In genomic region chr12:74087086-74087485, GRCm38 (mm10) we compare ENCODE assay signal across 13 mouse cellular contexts.
DNase-seq lines count a peak whose midpoint lies in the region; ATAC-seq and TF ChIP-seq lines count a peak whose summit lies in the region.
"Had no signal": no experiment of that assay in that cellular context is flagged by ENCODE, and none has a peak within 500 bp of the region (broad histone marks: within the 10 kb centered on the region; RNA-seq: fewer than 3 reads in every experiment).

No protein-coding gene starts in this region.

- no peaks in the 10 kb centered on the region for H3K4me1 ChIP-seq in embryonic facial prominence, embryonic 11.5 days (ENCODE audit: control insufficient read depth, insufficient read depth, low read length)
- H3K4me1 ChIP-seq in kidney, postnatal 0 days (replicated peaks; ENCODE audit: insufficient read depth, low read length), result no peaks in the 10 kb centered on the region
- no peaks in the 10 kb centered on the region for H3K4me1 ChIP-seq in liver, embryonic 15.5 days (replicated peaks)
- H3K4me1 ChIP-seq: limb, embryonic 13.5 days had no signal

- ATAC-seq in embryonic facial prominence, embryonic 11.5 days (replicated peaks; ENCODE audit: insufficient number of reproducible peaks, low FRiP score, low TSS enrichment, low read depth), result no peak
- ATAC-seq in kidney, postnatal 0 days (replicated peaks; ENCODE audit: low FRiP score, low read depth), result peak; percentile 85
- peak; percentile 63; the same call in 1 of the 2 replicates for ATAC-seq in liver, embryonic 15.5 days (ENCODE audit: insufficient read depth)
- ATAC-seq in frontal cortex, adult (ENCODE audit: low TSS enrichment), result no peak
- no peak for ATAC-seq in erythroid progenitor cell, adult 5-6 weeks (replicated peaks; ENCODE audit: low FRiP score, poor library complexity, severe bottlenecking)
- ATAC-seq: forebrain, embryonic 13.5 days; Patski had no signal

- H3K4me2 ChIP-seq in embryonic facial prominence, embryonic 11.5 days (ENCODE audit: low read depth, low read length), result no peak overlapping the region
- no peak overlapping the region for H3K4me2 ChIP-seq in kidney, postnatal 0 days (ENCODE audit: low read length)
- no peak overlapping the region for H3K4me2 ChIP-seq in liver, embryonic 15.5 days
- H3K4me2 ChIP-seq: forebrain, embryonic 13.5 days; hindbrain, embryonic 14.5 days; limb, embryonic 13.5 days had no signal

- H3K36me3 ChIP-seq in embryonic facial prominence, embryonic 11.5 days (replicated peaks; ENCODE audit: control insufficient read depth, insufficient read depth, low read depth, low read length), result no peaks in the 10 kb centered on the region
- no peaks in the 10 kb centered on the region for H3K36me3 ChIP-seq in kidney, postnatal 0 days (ENCODE audit: insufficient read depth, low read length)
- no peaks in the 10 kb centered on the region for H3K36me3 ChIP-seq in liver, embryonic 15.5 days (replicated peaks)
- H3K36me3 ChIP-seq: limb, embryonic 13.5 days had no signal

- DNase-seq in embryo, embryonic 10.5 days (ENCODE audit: low spot score), result peak; percentile 33
- peak; percentile 12 for DNase-seq in embryonic facial prominence, embryonic 11.5 days (ENCODE audit: low spot score)
- peak; percentile 32 for DNase-seq in kidney, postnatal 0 days (ENCODE audit: low spot score)
- DNase-seq in gastrocnemius, postnatal 25 days, result no peak
- DNase-seq: adrenal gland, postnatal 14 days; gastrocnemius, postnatal 14 days had no signal

- 48% methylated on average over 8 of the region's 8 CpGs for WGBS in embryonic facial prominence, embryonic 11.5 days
- 25% methylated on average over 8 of the region's 8 CpGs for WGBS in kidney, postnatal 0 days
- WGBS in liver, embryonic 15.5 days (ENCODE audit: insufficient replicate concordance), result 63% methylated on average over 8 of the region's 8 CpGs

- H3K27me3 ChIP-seq in embryonic facial prominence, embryonic 11.5 days (ENCODE audit: control insufficient read depth, insufficient read depth, low read length), result no peaks in the 10 kb centered on the region
- no peaks in the 10 kb centered on the region for H3K27me3 ChIP-seq in kidney, postnatal 0 days (ENCODE audit: insufficient read depth, low read length)
- no peaks in the 10 kb centered on the region for H3K27me3 ChIP-seq in liver, embryonic 15.5 days
- H3K27me3 ChIP-seq: forebrain, embryonic 13.5 days; limb, embryonic 13.5 days had no signal

- H3K9ac ChIP-seq in embryonic facial prominence, embryonic 11.5 days (replicated peaks; ENCODE audit: low read length), result no peak overlapping the region
- no peak overlapping the region for H3K9ac ChIP-seq in kidney, postnatal 0 days (ENCODE audit: low read depth, low read length)
- H3K9ac ChIP-seq in liver, embryonic 15.5 days, result no peak overlapping the region
- H3K9ac ChIP-seq: forebrain, embryonic 13.5 days; hindbrain, embryonic 14.5 days; limb, embryonic 13.5 days had no signal

- H3K4me3 ChIP-seq in embryonic facial prominence, embryonic 11.5 days (ENCODE audit: low read depth, low read length), result no peak overlapping the region
- no peak overlapping the region for H3K4me3 ChIP-seq in kidney, postnatal 0 days (replicated peaks; ENCODE audit: low read depth, low read length)
- no peak overlapping the region for H3K4me3 ChIP-seq in liver, embryonic 15.5 days (replicated peaks)
- H3K4me3 ChIP-seq: forebrain, embryonic 13.5 days; limb, embryonic 13.5 days had no signal

- H3K27ac ChIP-seq in embryonic facial prominence, embryonic 11.5 days (replicated peaks; ENCODE audit: low read depth, low read length), result no peak overlapping the region
- 0 out of 2 replicates have a peak overlapping the region, but pooled peaks have one; percentile 39 for H3K27ac ChIP-seq in kidney, postnatal 0 days
- no peak overlapping the region for H3K27ac ChIP-seq in liver, embryonic 15.5 days (replicated peaks)
- H3K27ac ChIP-seq: forebrain, embryonic 13.5 days; hindbrain, embryonic 14.5 days; limb, embryonic 13.5 days had no signal

- no peaks in the 10 kb centered on the region for H3K9me3 ChIP-seq in embryonic facial prominence, embryonic 11.5 days (replicated peaks; ENCODE audit: control insufficient read depth, low read length)
- no peaks in the 10 kb centered on the region for H3K9me3 ChIP-seq in kidney, postnatal 0 days (replicated peaks; ENCODE audit: low read length)
- no peaks in the 10 kb centered on the region for H3K9me3 ChIP-seq in liver, embryonic 15.5 days (replicated peaks)
- H3K9me3 ChIP-seq: forebrain, embryonic 13.5 days; limb, embryonic 13.5 days had no signal

- TF ChIP-seq CTCF in kidney, postnatal 0 days (IDR thresholded peaks at IDR 0.05; ENCODE audit: low read depth), result no peak

Comparison
In these comparisons a context has a peak if more than half of its experiments do, and no peak if none do; other contexts are left out.
1. ATAC-seq: peak in kidney, postnatal 0 days (single experiment) and liver, embryonic 15.5 days (single experiment); none in embryonic facial prominence, embryonic 11.5 days (single experiment), frontal cortex, adult (single experiment) and erythroid progenitor cell, adult 5-6 weeks (single experiment).